Mouse (Mus musculus) limb, embryonic 12.5 days (tissue): ENCODE measurements at regions not wholly inside any gene's neighbourhood (a gene's known extent, or its start where the extent isn't known, plus 50 kb on each side); places are given as distances from the start of the nearest gene placed in this dataset.

Source experiments
- ATAC-seq: fragments of 200-750 bp; cut with Nextera tagmentation; 2 replicates; pipeline ENCODE4 v1.8.0; 2017; ENCODE audit warnings: low read depth, moderate TSS enrichment; ENCODE audit not compliant: insufficient number of reproducible peaks, insufficient read depth, low FRiP score, low TSS enrichment
- H3K27ac ChIP-seq: fragments of 300-500 bp; sonication (generic); 2 replicates; pipeline ENCODE4 v1.5.1; 2016; ENCODE audit warnings: mild to moderate bottlenecking, moderate library complexity
- H3K27me3 ChIP-seq: fragments of 300-500 bp; sonication (generic); 2 replicates; pipeline ENCODE4 v1.6.1; 2016; ENCODE audit warnings: mild to moderate bottlenecking, moderate library complexity
- H3K36me3 ChIP-seq: fragments of 300-500 bp; sonication (generic); 2 replicates; pipeline ENCODE4 v1.6.1; 2016; ENCODE audit warnings: mild to moderate bottlenecking, moderate library complexity
- H3K4me1 ChIP-seq: fragments of 300-500 bp; sonication (generic); replicated peaks from 2 replicates; pipeline ENCODE4 v1.6.1; 2016
- H3K4me2 ChIP-seq: fragments of 300-500 bp; sonication (generic); 2 replicates; pipeline ENCODE4 v1.6.1; 2016; ENCODE audit warnings: mild to moderate bottlenecking, moderate library complexity
- H3K4me3 ChIP-seq: fragments of 300-500 bp; sonication (generic); replicated peaks from 2 replicates; pipeline ENCODE4 v1.5.1; 2016; ENCODE audit warnings: mild to moderate bottlenecking
- H3K9ac ChIP-seq: fragments of 300-500 bp; sonication (generic); replicated peaks from 2 replicates; pipeline ENCODE4 v1.6.1; 2016; ENCODE audit warnings: mild to moderate bottlenecking, moderate library complexity
- H3K9me3 ChIP-seq: fragments of 300-500 bp; sonication (generic); 2 replicates; pipeline ENCODE4 v1.6.1; 2016; ENCODE audit warnings: mild to moderate bottlenecking, moderate library complexity
- WGBS: fragments of 180-500 bp; shearing (Covaris S2); methylation state at CpG from one replicate; pipeline ENCODE4 v1.1.7; 2016; 5-methylcytosine and 5-hydroxymethylcytosine counted together

GRCm38 (mm10) chr5:18449261-18449660, 89.1 kb upstream of the Gnai1 start:
- no peaks in the 10 kb centered on the region for H3K9me3 ChIP-seq
- WGBS, result 90% methylated on average over 3 of the region's 3 CpGs
- no peak overlapping the region for H3K9ac ChIP-seq
- ATAC-seq, result no peak
- H3K4me2 ChIP-seq, result no peak overlapping the region
- no peak overlapping the region for H3K27ac ChIP-seq
- H3K36me3 ChIP-seq, result no peaks in the 10 kb centered on the region
- H3K4me3 ChIP-seq, result no peak overlapping the region
- H3K27me3 ChIP-seq, result no peaks in the 10 kb centered on the region
- no peaks in the 10 kb centered on the region for H3K4me1 ChIP-seq

- no peak overlapping the region for H3K4me3 ChIP-seq
- no peaks in the 10 kb centered on the region for H3K4me1 ChIP-seq
- WGBS, result 93% methylated on average over 5 of the region's 5 CpGs
- H3K27ac ChIP-seq, result no peak overlapping the region
- no peak overlapping the region for H3K4me2 ChIP-seq
- H3K9ac ChIP-seq, result no peak overlapping the region
- no peaks in the 10 kb centered on the region for H3K27me3 ChIP-seq
- ATAC-seq, result no peak
- no peaks in the 10 kb centered on the region for H3K36me3 ChIP-seq
- H3K9me3 ChIP-seq, result no peaks in the 10 kb centered on the region
These were observed 88.1 kb upstream of the Gnai1 start for GRCm38 (mm10) chr5:18448330-18448670.

- no peak overlapping the region for H3K9ac ChIP-seq
- peak; percentile 52; the same call in 1 of the 2 replicates for ATAC-seq
- no peak overlapping the region for H3K4me3 ChIP-seq
- H3K9me3 ChIP-seq, result no peaks in the 10 kb centered on the region
- no peaks in the 10 kb centered on the region for H3K36me3 ChIP-seq
- WGBS, result 89% methylated on average over 14 of the region's 14 CpGs
- no peaks in the 10 kb centered on the region for H3K4me1 ChIP-seq
- H3K27me3 ChIP-seq, result no peaks in the 10 kb centered on the region
- no peak overlapping the region for H3K27ac ChIP-seq
- H3K4me2 ChIP-seq, result no peak overlapping the region
These were observed 87.6 kb upstream of the Gnai1 start for GRCm38 (mm10) chr5:18447665-18448329.

- no peak overlapping the region for H3K4me3 ChIP-seq
- no peak overlapping the region for H3K9ac ChIP-seq
- H3K27me3 ChIP-seq, result no peaks in the 10 kb centered on the region
- H3K4me2 ChIP-seq, result no peak overlapping the region
- 0 out of 2 replicates have a peak, but pooled peaks have one; percentile 56 for ATAC-seq
- WGBS, result 21% methylated on average over 8 of the region's 8 CpGs
- no peaks in the 10 kb centered on the region for H3K9me3 ChIP-seq
- no peaks in the 10 kb centered on the region for H3K4me1 ChIP-seq
- no peak overlapping the region for H3K27ac ChIP-seq
- no peaks in the 10 kb centered on the region for H3K36me3 ChIP-seq
These were observed 85.8 kb upstream of the Gnai1 start for GRCm38 (mm10) chr5:18445969-18446368.

- no peak for ATAC-seq
- Histone ChIP-seq H3K4me2 (no peak overlapping the region), H3K27me3 (no peaks in the 10 kb centered on the region), H3K27ac (no peak overlapping the region), H3K9me3 (no peaks in the 10 kb centered on the region), H3K4me3 (no peak overlapping the region), H3K9ac (no peak overlapping the region), H3K36me3 (no peaks in the 10 kb centered on the region), H3K4me1 (no peaks in the 10 kb centered on the region)
- WGBS, result 92% methylated on average over 4 of the region's 4 CpGs
These were observed 79.8 kb upstream of the Gnai1 start for GRCm38 (mm10) chr5:18439986-18440385.

GRCm38 (mm10) chr5:18439281-18439680, 79.1 kb upstream of the Gnai1 start:
- ATAC-seq, result no peak
- no peaks in the 10 kb centered on the region for H3K9me3 ChIP-seq
- no peaks in the 10 kb centered on the region for H3K4me1 ChIP-seq
- H3K27ac ChIP-seq, result no peak overlapping the region
- 86% methylated on average over 1 of the region's 1 CpGs for WGBS
- no peak overlapping the region for H3K9ac ChIP-seq
- no peak overlapping the region for H3K4me3 ChIP-seq
- H3K4me2 ChIP-seq, result no peak overlapping the region
- H3K36me3 ChIP-seq, result no peaks in the 10 kb centered on the region
- no peaks in the 10 kb centered on the region for H3K27me3 ChIP-seq

- H3K4me3 ChIP-seq, result no peak overlapping the region
- no peaks in the 10 kb centered on the region for H3K36me3 ChIP-seq
- H3K27ac ChIP-seq, result no peak overlapping the region
- ATAC-seq, result no peak
- H3K9ac ChIP-seq, result no peak overlapping the region
- no peaks in the 10 kb centered on the region for H3K4me1 ChIP-seq
- H3K4me2 ChIP-seq, result no peak overlapping the region
- H3K9me3 ChIP-seq, result no peaks in the 10 kb centered on the region
- 58% methylated on average over 6 of the region's 6 CpGs for WGBS
- H3K27me3 ChIP-seq, result no peaks in the 10 kb centered on the region
These were observed 76.1 kb upstream of the Gnai1 start for GRCm38 (mm10) chr5:18436099-18436748.

GRCm38 (mm10) chr5:18434245-18434644, 74.1 kb upstream of the Gnai1 start:
- 87% methylated on average over 2 of the region's 2 CpGs for WGBS
- no peak overlapping the region for H3K4me2 ChIP-seq

GRCm38 (mm10) chr5:18433287-18433686, 73.1 kb upstream of the Gnai1 start:
- no peak overlapping the region for H3K4me3 ChIP-seq
- H3K36me3 ChIP-seq, result no peaks in the 10 kb centered on the region
- no peak overlapping the region for H3K27ac ChIP-seq
- H3K27me3 ChIP-seq, result no peaks in the 10 kb centered on the region
- ATAC-seq, result no peak
- no peak overlapping the region for H3K9ac ChIP-seq
- WGBS, result 82% methylated on average over 7 of the region's 7 CpGs
- H3K4me1 ChIP-seq, result no peaks in the 10 kb centered on the region
- H3K4me2 ChIP-seq, result no peak overlapping the region
- no peaks in the 10 kb centered on the region for H3K9me3 ChIP-seq

More at GRCm38 (mm10) chr5:18434245-18434644, 74.1 kb upstream of the Gnai1 start:
- H3K36me3 ChIP-seq, result no peaks in the 10 kb centered on the region
- no peaks in the 10 kb centered on the region for H3K4me1 ChIP-seq
- no peaks in the 10 kb centered on the region for H3K9me3 ChIP-seq
- no peak overlapping the region for H3K9ac ChIP-seq
- no peaks in the 10 kb centered on the region for H3K27me3 ChIP-seq
- ATAC-seq, result no peak
- H3K4me3 ChIP-seq, result no peak overlapping the region
- H3K27ac ChIP-seq, result no peak overlapping the region

- Histone ChIP-seq H3K9ac (no peak overlapping the region), H3K36me3 (no peaks in the 10 kb centered on the region), H3K27ac (no peak overlapping the region), H3K4me2 (no peak overlapping the region), H3K4me3 (no peak overlapping the region), H3K9me3 (no peaks in the 10 kb centered on the region), H3K4me1 (no peaks in the 10 kb centered on the region), H3K27me3 (no peaks in the 10 kb centered on the region)
- 59% methylated on average over 4 of the region's 4 CpGs for WGBS
- ATAC-seq, result no peak
These were observed 64.9 kb upstream of the Gnai1 start for GRCm38 (mm10) chr5:18425098-18425497.

GRCm38 (mm10) chr5:18414892-18415291, 54.7 kb upstream of the Gnai1 start:
- H3K27me3 ChIP-seq, result no peaks in the 10 kb centered on the region
- no peaks in the 10 kb centered on the region for H3K9me3 ChIP-seq
- H3K4me3 ChIP-seq, result no peak overlapping the region
- 63% methylated on average over 3 of the region's 3 CpGs for WGBS
- no peak overlapping the region for H3K27ac ChIP-seq
- H3K36me3 ChIP-seq, result no peaks in the 10 kb centered on the region
- no peak for ATAC-seq
- no peak overlapping the region for H3K4me2 ChIP-seq
- H3K9ac ChIP-seq, result no peak overlapping the region
- H3K4me1 ChIP-seq, result no peaks in the 10 kb centered on the region
